Mouse (Mus musculus): ENCODE data around the gene Flvcr2.

Flvcr2 gene

DNA sequence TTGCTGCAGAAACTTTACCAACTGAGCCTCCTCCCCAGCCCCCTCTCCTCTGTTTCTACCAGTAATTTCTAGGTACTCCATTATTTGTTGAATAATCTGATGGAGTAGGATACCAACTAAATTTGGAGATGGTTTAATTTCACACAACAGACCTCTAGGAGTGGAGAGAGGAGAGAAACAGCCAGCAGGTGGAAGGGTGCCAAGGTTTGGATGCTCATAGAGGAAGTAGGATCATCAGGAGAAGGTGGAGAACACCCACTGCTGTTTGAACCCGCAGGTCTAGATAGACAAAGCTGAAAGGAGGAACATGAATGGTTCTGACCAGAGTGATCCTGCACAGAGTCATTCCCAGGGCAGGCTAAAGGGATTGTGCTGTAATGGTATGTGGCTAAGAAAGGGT, 49.2 kb downstream of the Flvcr2 start:
- DNase-seq (ENCODE audit: low spot score): no peak

GRCm38 (mm10) chr12:85800031-85800430, 53.7 kb downstream of the Flvcr2 start:
- DNase-seq (ENCODE audit: low spot score): no peak

DNA sequence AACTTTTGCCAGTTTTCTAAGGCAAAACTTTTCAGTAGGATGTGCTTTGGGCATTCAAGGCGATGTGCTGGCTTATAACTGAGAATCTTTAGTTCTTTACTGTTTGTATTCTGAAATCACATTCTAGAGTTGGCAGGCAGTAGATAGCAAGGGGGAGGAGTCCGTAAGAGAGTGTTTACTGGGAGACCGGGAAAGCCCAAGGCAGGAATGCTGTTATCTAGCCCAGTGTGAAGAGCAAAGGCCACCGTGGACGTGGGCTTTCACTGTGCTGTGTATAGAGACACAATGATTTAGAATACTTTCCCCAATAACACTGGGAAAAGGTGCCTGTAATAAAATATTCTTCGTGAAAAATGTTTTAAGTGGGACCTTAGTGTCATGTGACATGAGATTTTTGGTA, 63.4 kb downstream of the Flvcr2 start:
- no peak for DNase-seq (ENCODE audit: low spot score)

- no peak for DNase-seq (ENCODE audit: low spot score)
Observed at GRCm38 (mm10) chr12:85810959-85811358, 64.6 kb downstream of the Flvcr2 start.

DNA sequence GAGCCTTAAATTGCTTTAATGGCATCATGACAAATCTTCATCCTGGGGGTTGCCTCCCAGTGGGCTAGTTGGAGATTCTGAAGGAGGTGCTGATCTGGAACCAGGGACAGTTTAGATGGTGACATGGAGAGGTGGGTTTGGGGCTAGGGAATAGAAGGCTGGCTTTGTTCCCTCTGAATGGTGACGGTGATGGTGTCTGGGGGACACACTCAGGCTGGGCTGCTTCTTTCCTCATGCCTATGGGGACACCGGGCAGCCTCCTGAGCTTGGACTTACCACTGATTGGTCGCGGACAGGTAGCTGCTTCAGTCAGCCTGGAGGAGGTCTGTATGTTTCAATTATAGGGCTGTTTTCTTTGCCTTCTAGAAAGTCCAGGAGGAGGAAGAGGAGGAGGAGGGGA, 65.3 kb downstream of the Flvcr2 start:
- no peak for DNase-seq (ENCODE audit: low spot score)

DNA sequence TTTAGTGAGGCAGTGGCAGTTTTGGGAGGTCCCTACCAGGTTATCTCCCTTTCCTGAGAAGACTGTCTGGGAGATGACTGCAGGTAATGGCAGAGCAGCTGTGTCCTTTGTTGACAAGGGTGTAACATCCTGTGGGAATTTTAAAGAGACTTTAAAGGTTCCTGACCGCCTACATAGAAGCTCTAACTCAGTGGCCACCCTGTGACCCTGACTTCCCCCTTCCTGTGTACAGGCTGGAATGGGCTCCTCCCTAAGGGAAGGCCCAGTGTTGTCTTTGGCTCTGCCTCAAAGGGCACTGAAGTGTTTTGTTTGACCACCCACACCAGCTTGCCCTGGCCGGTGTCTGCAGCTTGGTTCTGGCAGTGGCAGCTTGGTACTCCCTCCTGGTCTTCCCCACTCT, 67.3 kb downstream of the Flvcr2 start:
- no peak for DNase-seq (ENCODE audit: low spot score)

DNA sequence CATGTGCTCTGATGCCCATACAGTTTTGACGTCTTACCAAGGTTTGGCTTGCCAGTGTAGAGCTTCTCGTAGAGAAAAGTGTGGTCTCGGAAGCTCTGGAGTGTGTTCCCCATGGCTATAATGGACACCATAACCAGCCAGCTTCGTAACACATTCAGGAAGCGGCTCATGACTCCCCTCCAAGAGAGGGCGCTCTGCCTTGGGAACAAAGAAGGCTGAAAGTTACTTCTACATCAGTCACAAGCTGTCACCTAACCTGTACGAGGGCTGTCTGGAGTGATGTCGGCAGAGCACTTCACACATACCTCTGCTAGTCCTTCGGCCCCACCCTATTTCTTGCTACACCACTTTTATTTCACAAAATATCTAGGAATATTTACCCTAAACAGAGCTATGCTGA, 75.7 kb downstream of the Flvcr2 start:
- DNase-seq (ENCODE audit: low spot score): no peak

- peak; percentile 96 for DNase-seq (ENCODE audit: low spot score)
Observed at GRCm38 (mm10) chr12:85824438-85825264, 78.3 kb downstream of the Flvcr2 start, which contains the start of the genes Erg28 and Ttll5. Gene Erg28 (minus strand): TSS chr12:85824550. Gene Ttll5 (plus strand): TSS chr12:85824659.

GRCm38 (mm10) chr12:85825361-85825760, 79.0 kb downstream of the Flvcr2 start:
- DNase-seq (ENCODE audit: low spot score): peak; percentile 15

- DNase-seq (ENCODE audit: low spot score): no peak
Observed at GRCm38 (mm10) chr12:85825822-85826221, 79.5 kb downstream of the Flvcr2 start.

GRCm38 (mm10) chr12:85828856-85829255, 82.5 kb downstream of the Flvcr2 start:
- no peak for DNase-seq (ENCODE audit: low spot score)

DNA sequence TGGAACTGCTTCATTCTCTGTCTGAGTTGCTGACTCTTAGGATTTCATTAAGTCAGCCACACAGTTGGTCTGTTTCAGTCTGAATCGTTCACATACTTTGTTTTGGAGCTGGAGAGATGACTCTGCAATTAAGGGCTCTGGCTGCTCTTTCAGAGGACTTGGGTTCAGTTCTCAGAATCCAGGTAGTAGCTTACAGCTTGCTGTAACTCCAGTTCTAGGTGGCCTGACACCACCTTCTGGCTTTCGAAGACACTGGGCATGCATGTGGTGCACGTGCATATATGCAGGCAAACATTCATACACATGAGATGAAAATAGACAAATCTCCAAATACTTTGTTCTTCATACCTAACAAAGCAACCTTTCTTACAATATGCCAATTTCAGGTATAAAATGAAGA, 83.5 kb downstream of the Flvcr2 start:
- no peak for DNase-seq (ENCODE audit: low spot score)

GRCm38 (mm10) chr12:85830691-85831090, 84.4 kb downstream of the Flvcr2 start:
- no peak for DNase-seq (ENCODE audit: low spot score)

DNA sequence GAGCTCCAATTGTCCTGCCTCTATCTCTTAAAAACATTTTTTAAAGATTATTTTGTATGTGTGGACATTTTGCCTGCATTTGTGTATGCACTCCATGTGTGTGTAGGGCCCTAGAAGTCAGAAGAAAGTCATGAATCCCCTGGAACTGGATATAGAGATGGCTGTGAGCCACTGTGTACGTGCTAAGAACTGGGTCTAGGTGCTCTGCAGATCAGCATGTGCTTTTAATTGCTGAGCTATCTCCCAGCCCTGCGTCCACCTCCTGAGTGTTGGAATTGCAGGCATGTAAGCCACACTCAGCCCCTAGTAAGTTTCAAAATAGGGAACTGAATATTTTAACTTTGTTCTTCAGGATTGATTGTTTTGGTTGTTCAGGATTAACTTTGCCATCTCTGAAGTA, 88.2 kb downstream of the Flvcr2 start:
- no peak for DNase-seq (ENCODE audit: low spot score)

GRCm38 (mm10) chr12:85837765-85838164, 91.4 kb downstream of the Flvcr2 start:
- no peak for DNase-seq (ENCODE audit: low spot score)

DNA sequence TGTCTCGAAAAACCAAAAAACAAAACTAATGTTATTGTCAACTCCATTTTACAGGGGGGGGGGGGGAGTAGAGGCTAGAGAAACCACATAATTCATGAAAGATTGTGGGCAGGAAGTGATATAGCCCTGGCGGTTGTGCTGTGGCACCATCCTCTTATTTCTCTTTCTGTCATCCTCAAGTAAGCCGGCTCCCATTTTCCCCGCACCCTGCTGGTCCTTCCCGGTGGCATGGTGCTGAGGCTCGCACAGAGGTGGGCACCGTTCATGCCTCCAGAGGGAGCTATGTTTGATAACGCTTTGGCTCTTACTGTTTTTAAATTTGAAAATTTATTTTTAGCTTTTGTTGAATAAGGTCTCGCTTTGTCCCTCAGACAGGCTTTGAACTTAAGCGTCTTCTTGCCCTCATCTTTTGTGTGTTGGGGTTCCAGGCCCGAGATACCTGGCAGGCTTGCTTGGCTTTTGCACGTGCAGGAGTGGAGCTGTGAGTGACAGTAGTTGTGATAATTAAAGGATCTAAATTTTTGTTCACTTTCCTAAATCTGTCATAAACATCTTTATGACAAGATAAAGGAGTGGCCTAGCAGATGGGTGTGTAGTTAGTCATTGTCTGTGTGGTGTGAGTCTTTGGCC, 93.1 kb downstream of the Flvcr2 start:
- no peak for DNase-seq (ENCODE audit: low spot score)

GRCm38 (mm10) chr12:85848164-85848958, 102.0 kb downstream of the Flvcr2 start:
- DNase-seq (ENCODE audit: low spot score): no peak

DNA sequence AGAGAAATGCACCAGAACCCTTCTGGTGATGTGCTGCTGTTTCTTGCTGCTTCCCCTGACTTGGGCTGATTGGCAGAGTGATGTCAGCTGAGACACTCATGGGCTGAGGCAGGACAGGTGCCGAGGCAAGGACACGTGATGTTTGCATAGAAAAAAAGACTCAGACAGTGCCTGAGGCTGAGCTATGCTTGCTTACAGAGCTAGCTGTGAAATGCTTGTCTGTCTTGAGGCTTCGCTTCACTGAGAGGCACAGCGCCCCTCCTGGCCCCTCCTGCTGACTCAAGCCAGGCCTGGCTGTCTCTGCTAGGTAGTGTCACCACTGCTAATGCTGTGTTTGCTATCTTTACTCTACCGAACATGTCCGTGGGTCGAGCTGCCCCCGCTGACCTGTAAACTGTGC, 104.3 kb downstream of the Flvcr2 start:
- DNase-seq (ENCODE audit: low spot score): no peak

DNA sequence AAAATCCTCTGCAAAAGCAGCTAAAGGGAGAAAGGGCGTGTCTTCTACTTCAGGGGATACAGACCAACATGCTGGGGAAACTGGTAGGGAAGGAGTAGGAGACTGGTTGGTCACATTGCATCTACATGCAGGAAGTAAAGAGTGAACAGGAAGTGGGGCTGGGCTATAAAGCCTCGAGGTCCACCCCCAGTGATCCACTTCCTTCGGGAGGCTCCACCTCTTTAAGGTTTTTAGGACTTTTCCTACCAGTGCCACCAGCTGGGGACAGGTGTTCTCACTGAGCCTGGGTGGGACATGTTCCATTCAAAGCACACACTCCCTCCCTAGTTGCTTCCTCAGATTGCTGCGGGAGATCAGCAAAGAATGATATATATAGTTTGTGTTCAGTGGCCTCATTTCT, 107.5 kb downstream of the Flvcr2 start:
- DNase-seq (ENCODE audit: low spot score): no peak

DNA sequence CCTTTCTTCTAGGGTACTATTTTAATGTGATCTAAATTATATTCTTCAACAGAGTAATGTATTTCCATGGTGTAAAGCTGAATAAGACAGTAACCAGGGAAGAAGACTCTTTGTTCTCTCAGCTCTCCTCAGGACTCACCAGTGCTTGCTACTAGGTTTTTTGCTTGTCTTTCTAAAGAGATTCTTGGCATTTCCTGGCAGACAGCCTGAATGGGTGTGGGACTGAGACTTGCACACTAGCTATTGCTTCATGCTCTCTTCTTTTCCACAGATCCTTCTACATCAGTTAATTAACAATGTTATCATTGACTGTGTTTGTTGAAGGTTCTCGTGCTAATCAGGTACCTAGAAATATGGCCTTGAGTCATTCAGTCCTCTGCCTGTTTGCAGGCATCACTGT, 107.9 kb downstream of the Flvcr2 start:
- no peak for DNase-seq (ENCODE audit: low spot score)

DNA sequence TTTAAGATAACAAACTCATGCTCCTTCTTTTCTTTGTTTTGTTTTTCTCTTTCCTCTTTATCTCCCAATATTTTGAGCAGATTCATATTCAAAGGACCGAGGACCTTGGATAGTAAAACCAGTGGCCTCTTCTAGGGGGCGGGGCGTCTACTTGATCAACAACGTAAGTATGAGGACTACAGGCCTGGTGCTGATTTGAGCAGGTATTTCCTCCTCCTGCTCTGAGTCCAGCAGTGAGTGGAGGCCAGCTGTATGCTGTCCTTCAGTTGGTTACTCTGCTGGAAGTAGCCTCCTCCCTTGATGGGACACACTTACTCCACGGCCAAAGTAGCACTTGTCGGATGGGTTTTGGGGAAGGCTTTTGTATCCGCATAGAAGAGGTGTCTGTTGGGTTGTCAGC, 111.0 kb downstream of the Flvcr2 start:
- DNase-seq (ENCODE audit: low spot score): no peak

DNA sequence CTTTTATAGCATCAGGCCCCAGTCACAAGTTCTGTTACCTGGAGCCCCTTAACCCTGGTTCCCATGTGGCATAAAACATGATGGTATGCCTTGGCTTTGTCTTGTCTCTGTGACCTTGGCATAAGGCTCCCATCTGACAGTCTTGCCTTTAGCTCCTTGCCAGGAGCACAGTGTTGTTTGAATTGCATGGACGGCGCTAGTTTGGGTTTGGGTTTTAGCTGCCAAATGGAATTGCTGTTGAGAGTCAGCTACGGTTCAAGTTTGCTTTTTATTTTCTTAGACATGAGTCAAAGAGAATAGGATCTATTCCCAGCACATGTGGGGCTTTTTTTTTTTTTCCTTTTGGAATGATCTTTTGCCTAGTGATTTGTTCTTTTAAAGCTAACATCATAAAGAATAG, 112.8 kb downstream of the Flvcr2 start:
- no peak for DNase-seq (ENCODE audit: low spot score)

Data from c-Kit-positive CD71-positive TER-119-positive erythroid progenitor cells, embryonic 14.5 days (primary cell).